Mouse (Mus musculus) limb, embryonic 13.5 days (tissue): ENCODE data around the gene Gm42957. TPM values are rescaled to one million over a fixed set of nuclear protein-coding genes. Genes with fewer than 3 reads are reported as not detected.

Source experiments
- ATAC-seq: fragments of 200-750 bp; cut with Nextera tagmentation; 2 replicates; pipeline ENCODE4 v1.8.0; 2017; ENCODE audit warnings: low read depth, moderate number of reproducible peaks, moderate TSS enrichment; ENCODE audit not compliant: low FRiP score
- H3K27ac ChIP-seq: fragments of 300-500 bp; sonication (generic); 2 replicates; pipeline ENCODE4 v1.5.1; 2015; ENCODE audit warnings: inconsistent platforms, mild to moderate bottlenecking, moderate library complexity
- H3K27me3 ChIP-seq: fragments of 300-500 bp; sonication (generic); 2 replicates; pipeline ENCODE4 v1.6.1; 2015; ENCODE audit warnings: mild to moderate bottlenecking, inconsistent platforms
- H3K36me3 ChIP-seq: fragments of 300-500 bp; sonication (generic); 2 replicates; pipeline ENCODE4 v1.6.1; 2015; ENCODE audit warnings: inconsistent platforms, mild to moderate bottlenecking, moderate library complexity
- H3K4me1 ChIP-seq: fragments of 300-500 bp; sonication (generic); 2 replicates; pipeline ENCODE4 v1.6.1; 2015; ENCODE audit warnings: inconsistent platforms
- H3K4me2 ChIP-seq: fragments of 300-500 bp; sonication (generic); replicated peaks from 2 replicates; pipeline ENCODE4 v1.6.1; 2015; ENCODE audit warnings: inconsistent platforms, mild to moderate bottlenecking, moderate library complexity
- H3K4me3 ChIP-seq: fragments of 300-500 bp; sonication (generic); 2 replicates; pipeline ENCODE4 v1.5.1; 2015; ENCODE audit warnings: moderate library complexity, mild to moderate bottlenecking, inconsistent platforms
- H3K9ac ChIP-seq: fragments of 300-500 bp; sonication (generic); 2 replicates; pipeline ENCODE4 v1.6.1; 2015; ENCODE audit warnings: mild to moderate bottlenecking, inconsistent platforms
- H3K9me3 ChIP-seq: fragments of 300-500 bp; sonication (generic); 2 replicates; pipeline ENCODE4 v1.6.1; 2016; ENCODE audit warnings: inconsistent platforms
- WGBS: fragments of 180-500 bp; shearing (Covaris S2); methylation state at CpG from one replicate; pipeline ENCODE4 v1.1.7; 2015; 5-methylcytosine and 5-hydroxymethylcytosine counted together
- polyA plus RNA-seq: library from polyadenylated mRNA; unstranded; fragments of >200 nt; fragmentation: Nextera tagmentation; extraction: Ambion mirVana; gene quantifications from 2 replicates; pipeline ENCODE4 v1.2.1, GENCODE M21; 2015

The Gm42957 gene
- polyA plus RNA-seq, 1 experiment from 2014 or later, result 0.23 TPM

DNA sequence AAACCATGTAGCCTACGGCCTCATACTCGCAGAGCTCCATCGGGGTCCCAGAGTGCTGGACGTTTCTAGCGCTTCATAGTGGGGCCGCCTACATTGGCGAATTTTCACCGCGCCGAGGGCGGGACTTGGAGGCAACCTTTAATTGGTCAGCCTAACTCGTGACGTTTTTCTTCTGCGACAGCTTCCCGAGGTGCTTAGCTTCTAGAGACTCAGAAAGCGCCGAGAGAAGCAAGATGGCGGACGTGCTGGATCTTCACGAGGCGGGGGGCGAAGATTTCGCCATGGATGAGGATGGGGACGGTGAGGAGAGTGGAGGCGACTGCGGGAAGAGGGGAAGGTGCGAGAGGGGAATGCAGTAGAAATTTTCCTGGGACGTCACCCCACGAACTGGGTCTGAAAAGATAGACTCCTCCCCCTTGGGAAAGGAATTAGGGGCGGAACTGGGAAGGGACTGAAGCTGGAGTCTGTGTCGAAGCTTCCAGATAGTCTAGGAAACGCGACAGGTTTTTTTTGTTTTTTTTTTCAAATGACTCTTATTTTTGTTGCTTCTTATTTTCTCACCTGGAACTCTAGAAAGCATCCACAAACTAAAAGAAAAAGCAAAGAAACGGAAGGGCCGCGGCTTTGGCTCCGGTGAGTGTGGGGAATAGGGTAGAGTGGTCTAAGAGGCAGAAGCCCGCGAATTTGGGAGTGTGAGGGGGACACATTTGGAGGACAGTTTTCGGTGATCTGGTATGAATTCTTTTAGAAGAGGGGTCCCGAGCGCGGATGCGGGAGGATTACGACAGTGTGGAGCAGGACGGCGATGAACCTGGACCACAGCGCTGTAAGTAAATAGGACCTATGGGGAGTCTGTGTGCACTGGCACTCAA, 5.3 kb upstream of the Gm42957 start, which contains the start of gene Rbm8a:
TSS of gene Rbm8a (plus strand) at position 205 of the 872 bp plus-strand sequence.
- ATAC-seq, result peak; percentile 94
- Histone ChIP-seq H3K27me3 (no peaks in the 10 kb centered on the region), H3K27ac (peak within 1 kb of the TSS; percentile 79), H3K9ac (peak within 1 kb of the TSS; percentile 84), H3K4me2 (peak within 1 kb of the TSS; percentile 83), H3K4me1 (peaks cover 22% of the 10 kb centered on the region), H3K4me3 (peak within 1 kb of the TSS; percentile 78), H3K36me3 (peaks cover 42% of the 10 kb centered on the region), H3K9me3 (no peaks in the 10 kb centered on the region)
- 1% methylated on average over 48 of the region's 48 CpGs for WGBS

DNA sequence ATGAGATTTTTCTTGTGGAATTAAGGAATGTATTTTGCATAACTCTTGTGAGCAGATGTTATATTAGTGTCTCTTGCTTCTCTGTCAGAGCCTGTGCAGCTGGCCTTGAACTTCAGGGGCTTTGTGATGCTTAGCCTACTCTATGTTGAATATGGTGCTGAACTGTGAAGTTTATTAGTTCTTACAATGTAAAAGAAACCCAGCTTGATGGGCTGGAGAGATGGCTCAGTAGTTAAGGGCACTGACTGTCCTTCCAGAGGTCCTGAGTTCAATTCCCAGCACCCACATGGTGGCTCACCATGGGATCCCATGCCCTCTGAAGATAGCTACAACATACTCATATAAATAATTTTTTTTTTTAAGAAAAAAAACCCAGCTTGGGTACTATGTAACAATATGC, 3.2 kb upstream of the Gm42957 start:
- Histone ChIP-seq H3K4me1 (peaks cover 35% of the 10 kb centered on the region), H3K9me3 (no peaks in the 10 kb centered on the region), H3K27ac (no peak overlapping the region), H3K9ac (no peak overlapping the region), H3K4me3 (no peak overlapping the region), H3K36me3 (peaks cover 30% of the 10 kb centered on the region), H3K4me2 (no peak overlapping the region), H3K27me3 (no peaks in the 10 kb centered on the region)
- no peak for ATAC-seq

DNA sequence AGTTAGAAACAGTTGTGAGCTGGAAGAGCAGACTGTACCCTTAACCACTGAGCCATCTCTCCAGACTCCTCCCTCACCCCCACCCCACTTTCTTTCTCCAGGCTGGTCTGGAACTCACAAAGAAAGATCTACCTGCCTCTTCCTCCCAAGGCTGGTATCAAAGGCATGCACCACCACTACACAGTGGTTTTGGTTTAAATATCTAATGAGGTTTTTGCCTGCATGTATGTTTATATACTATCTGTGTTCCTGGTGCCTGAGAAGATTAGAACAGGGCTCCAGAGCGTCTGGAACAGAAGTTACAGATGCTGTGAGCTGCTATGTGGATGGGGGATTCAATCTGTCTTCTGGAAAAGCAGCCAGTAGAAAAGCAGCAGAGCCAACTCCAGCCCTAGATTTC, 1.3 kb upstream of the Gm42957 start:
- Histone ChIP-seq H3K27ac (no peak overlapping the region), H3K4me2 (no peak overlapping the region), H3K9ac (no peak overlapping the region), H3K9me3 (peaks cover 2% of the 10 kb centered on the region; the same call in 1 of the 2 replicates), H3K27me3 (no peaks in the 10 kb centered on the region), H3K36me3 (peaks cover 45% of the 10 kb centered on the region), H3K4me1 (peaks cover 35% of the 10 kb centered on the region), H3K4me3 (no peak overlapping the region)
- WGBS, result 63% methylated on average over 1 of the region's 1 CpGs
- no peak for ATAC-seq

DNA sequence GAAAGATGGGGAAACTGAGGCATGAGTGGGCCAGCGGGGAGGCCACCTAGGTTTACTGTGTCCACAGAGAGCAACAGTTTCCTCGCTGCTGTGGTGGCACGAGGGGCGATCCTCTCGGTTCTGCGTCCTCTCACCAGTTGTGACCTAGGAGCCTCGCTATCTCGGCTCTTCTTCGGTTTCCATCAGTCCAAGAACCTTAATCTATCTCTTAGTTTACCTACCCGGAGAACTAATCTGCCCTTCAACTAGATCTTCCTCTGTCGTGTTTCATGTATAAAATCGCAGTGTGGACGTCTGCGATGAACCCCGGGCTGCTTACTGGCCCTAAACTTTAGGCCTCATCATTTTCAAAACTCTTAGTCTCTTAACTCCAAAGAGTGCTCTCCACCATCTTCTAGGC, 632 bp downstream of the Gm42957 start:
- no peak for ATAC-seq
- 10% methylated on average over 15 of the region's 15 CpGs for WGBS
- Histone ChIP-seq H3K9ac (peak overlapping the region; percentile 96), H3K4me3 (peak overlapping the region; percentile 93), H3K27ac (peak overlapping the region; percentile 81), H3K4me2 (peak overlapping the region; percentile 76), H3K27me3 (no peaks in the 10 kb centered on the region), H3K36me3 (peaks cover 58% of the 10 kb centered on the region), H3K4me1 (peaks cover 29% of the 10 kb centered on the region), H3K9me3 (peaks cover 4% of the 10 kb centered on the region; the same call in 1 of the 2 replicates)

DNA sequence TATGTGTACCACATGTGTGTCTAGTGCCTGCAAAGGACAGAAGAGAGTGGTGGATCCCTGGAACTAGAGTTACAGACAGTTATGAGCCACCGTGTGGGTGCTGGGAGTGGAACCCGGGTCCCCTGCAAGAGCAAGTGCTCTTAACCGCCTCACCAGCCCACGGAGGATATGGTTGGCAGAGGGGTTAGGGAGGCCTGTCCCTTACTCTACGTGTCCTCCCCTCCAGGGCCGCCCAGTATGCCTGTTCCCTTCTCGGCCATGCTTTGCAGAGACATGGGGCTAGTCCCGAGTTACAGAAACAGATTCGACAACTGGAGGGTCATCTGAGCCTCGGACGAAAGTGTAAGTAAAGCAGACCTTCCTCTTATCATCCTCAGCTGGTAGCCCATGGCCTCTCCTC, 1.2 kb downstream of the Gm42957 start:
- 61% methylated on average over 11 of the region's 11 CpGs for WGBS
- H3K27me3 ChIP-seq, result no peaks in the 10 kb centered on the region
- H3K9ac ChIP-seq, result peak overlapping the region; percentile 96
- peaks cover 4% of the 10 kb centered on the region; the same call in 1 of the 2 replicates for H3K9me3 ChIP-seq
- H3K4me1 ChIP-seq, result peaks cover 24% of the 10 kb centered on the region
- H3K27ac ChIP-seq, result no peak overlapping the region; the same call in 1 of the 2 replicates
- H3K4me2 ChIP-seq, result peak overlapping the region; percentile 76
- peaks cover 58% of the 10 kb centered on the region for H3K36me3 ChIP-seq
- no peak for ATAC-seq
- peak overlapping the region; percentile 93 for H3K4me3 ChIP-seq

DNA sequence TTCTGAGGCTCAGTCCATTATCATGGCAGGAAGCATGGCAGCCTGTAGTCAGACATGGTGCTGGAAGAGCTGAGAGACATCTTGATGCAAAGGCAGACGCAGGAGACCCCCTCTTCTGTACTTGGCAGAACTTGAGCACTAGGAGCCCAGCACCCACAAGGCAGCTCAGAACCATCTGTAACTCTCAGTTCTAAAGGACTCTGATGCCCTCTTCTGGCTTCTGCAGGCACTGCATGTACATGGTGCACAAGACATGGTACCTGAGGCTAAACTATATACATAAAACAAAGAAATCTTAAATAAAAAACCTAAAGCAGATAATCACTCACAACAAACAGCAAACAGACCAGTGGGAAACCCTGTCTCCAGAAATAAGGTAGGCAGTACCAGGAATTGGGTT, 3.9 kb downstream of the Gm42957 start:
- WGBS, result 85% methylated on average over 1 of the region's 1 CpGs
- H3K27me3 ChIP-seq, result no peaks in the 10 kb centered on the region
- peaks cover 4% of the 10 kb centered on the region; the same call in 1 of the 2 replicates for H3K9me3 ChIP-seq
- peaks cover 24% of the 10 kb centered on the region for H3K4me1 ChIP-seq
- no peak overlapping the region for H3K27ac ChIP-seq
- no peak overlapping the region for H3K9ac ChIP-seq
- peaks cover 59% of the 10 kb centered on the region for H3K36me3 ChIP-seq
- no peak overlapping the region for H3K4me3 ChIP-seq
- H3K4me2 ChIP-seq, result no peak overlapping the region
- ATAC-seq, result no peak

DNA sequence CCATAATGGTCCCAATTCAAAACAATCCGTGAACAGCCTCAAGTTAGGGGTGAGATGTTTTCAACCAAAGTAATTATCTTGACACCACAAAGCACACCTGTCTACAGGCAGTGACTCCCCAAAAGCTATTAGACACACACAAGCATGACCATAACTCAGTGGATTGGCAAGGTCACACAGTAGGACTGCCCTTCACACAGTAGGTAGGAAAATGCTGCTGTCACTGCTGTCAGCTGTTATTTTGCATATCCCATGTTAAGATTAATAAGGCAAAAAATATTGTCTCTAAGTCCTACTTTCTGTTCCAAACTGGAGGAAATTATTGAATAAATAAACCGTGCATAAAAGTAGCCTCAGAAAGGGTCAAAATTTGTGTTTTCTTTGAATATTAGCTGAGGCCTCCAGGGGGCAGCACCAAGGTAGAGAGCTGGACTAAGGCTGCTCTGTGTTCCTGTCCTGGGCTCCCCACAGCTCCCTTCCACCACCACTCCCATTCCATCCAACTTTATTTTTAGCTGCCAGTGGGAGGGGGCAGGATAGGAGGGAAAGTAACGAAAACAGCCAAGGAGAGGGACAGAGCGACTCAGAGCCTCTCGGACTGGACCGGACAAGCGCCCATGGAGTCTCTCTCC, 9.9 kb downstream of the Gm42957 start, which contains the start of gene Itga10:
TSS of gene Itga10 (plus strand) at position 567 of the 632 bp plus-strand sequence.
- H3K27ac ChIP-seq, result no peak within 1 kb of the TSS
- H3K27me3 ChIP-seq, result no peaks in the 10 kb centered on the region
- H3K4me1 ChIP-seq, result peaks cover 3% of the 10 kb centered on the region; the same call in 1 of the 2 replicates
- 67% methylated on average over 7 of the region's 7 CpGs for WGBS
- H3K9ac ChIP-seq, result no peak within 1 kb of the TSS
- H3K9me3 ChIP-seq, result no peaks in the 10 kb centered on the region
- H3K4me2 ChIP-seq, result peak within 1 kb of the TSS; percentile 5
- peak; percentile 74; the same call in 1 of the 2 replicates for ATAC-seq
- peaks cover 53% of the 10 kb centered on the region for H3K36me3 ChIP-seq
- 0 out of 2 replicates have a peak within 1 kb of the TSS, but pooled peaks have one; percentile 16 for H3K4me3 ChIP-seq

DNA sequence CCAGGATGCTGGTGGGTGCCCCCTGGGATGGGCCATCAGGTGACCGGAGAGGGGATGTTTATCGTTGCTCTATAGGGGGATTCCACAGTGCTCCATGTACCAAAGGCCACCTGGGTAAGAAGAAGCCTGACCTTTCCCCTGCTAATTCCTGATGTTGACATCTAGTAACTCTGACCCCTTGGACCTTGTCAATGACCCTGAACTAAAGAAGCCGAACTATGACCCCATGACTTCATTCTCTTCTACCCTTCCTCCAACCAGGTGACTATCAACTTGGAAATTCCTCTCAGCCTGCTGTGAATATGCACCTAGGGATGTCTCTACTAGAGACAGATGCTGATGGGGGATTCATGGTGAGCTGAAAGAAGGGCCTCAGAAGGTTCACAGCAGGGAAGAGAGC, 12.1 kb downstream of the Gm42957 start:
- 80% methylated on average over 3 of the region's 3 CpGs for WGBS
- Histone ChIP-seq H3K4me2 (no peak overlapping the region), H3K4me3 (no peak overlapping the region), H3K36me3 (peaks cover 35% of the 10 kb centered on the region), H3K4me1 (peaks cover 3% of the 10 kb centered on the region; the same call in 1 of the 2 replicates), H3K27ac (no peak overlapping the region), H3K27me3 (no peaks in the 10 kb centered on the region), H3K9me3 (no peaks in the 10 kb centered on the region), H3K9ac (no peak overlapping the region)
- ATAC-seq, result no peak

DNA sequence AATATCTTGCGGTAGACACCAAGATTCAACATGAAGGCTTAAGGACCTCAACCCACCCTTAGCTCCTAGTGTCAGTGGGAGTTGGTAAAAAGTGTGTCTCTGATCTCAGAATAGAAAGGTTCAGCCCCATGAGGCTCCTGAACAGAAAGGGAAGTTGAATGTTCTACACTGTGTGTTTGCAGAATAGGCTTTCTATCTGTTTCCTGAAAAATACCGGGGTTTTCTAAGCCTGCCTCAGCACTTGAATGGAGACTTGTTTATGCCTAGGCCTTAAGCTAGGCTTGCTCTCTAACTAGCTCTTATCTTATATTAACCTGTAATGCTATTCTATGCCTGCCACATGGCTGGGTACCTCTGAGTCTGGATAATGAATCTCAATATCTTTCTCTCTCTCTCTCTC, 25.6 kb downstream of the Gm42957 start:
- H3K4me3 ChIP-seq, result no peak overlapping the region
- H3K4me2 ChIP-seq, result no peak overlapping the region
- no peaks in the 10 kb centered on the region for H3K27me3 ChIP-seq
- WGBS, result 88% methylated on average over 2 of the region's 2 CpGs
- H3K27ac ChIP-seq, result no peak overlapping the region
- H3K9ac ChIP-seq, result no peak overlapping the region
- no peak for ATAC-seq
- H3K4me1 ChIP-seq, result peaks cover 16% of the 10 kb centered on the region
- H3K9me3 ChIP-seq, result no peaks in the 10 kb centered on the region
- H3K36me3 ChIP-seq, result peaks cover 19% of the 10 kb centered on the region

DNA sequence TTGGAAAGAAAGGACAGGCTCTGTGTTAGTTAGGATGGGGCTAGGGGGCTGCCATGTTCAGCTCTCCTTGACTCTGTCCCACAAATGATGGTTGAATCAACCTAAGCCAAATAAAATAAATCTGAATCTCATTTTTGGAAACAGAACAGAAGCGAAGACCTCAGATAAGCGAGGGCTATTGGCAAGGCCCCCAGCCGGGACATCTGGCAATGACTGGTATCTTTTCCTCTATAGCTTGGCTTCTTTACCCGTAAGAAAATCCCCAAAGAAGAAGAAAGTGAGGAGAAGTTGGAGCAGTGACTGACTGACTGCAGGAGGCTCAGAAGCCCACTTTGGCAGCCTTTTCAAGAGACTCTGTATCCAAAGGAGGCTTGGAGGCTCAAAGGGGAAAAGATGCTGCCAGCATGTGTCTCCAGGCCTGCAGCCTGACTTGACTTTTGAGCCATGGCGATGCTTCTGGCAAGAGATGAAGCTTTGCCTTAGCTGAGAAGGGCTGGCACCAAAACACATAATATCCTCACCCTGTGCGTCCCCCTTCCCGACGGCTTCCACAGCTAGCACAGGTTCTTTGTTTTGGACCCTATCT, 27.6 kb downstream of the Gm42957 start:
- Histone ChIP-seq H3K27me3 (no peaks in the 10 kb centered on the region), H3K4me2 (peak overlapping the region; percentile 63), H3K36me3 (peaks cover 6% of the 10 kb centered on the region; the same call in 1 of the 2 replicates), H3K9ac (peak overlapping the region; percentile 50; the same call in 1 of the 2 replicates), H3K27ac (peak overlapping the region; percentile 86), H3K4me3 (peak overlapping the region; percentile 31), H3K9me3 (no peaks in the 10 kb centered on the region), H3K4me1 (peaks cover 16% of the 10 kb centered on the region)
- no peak; the same call in 1 of the 2 replicates for ATAC-seq
- 42% methylated on average over 8 of the region's 8 CpGs for WGBS

DNA sequence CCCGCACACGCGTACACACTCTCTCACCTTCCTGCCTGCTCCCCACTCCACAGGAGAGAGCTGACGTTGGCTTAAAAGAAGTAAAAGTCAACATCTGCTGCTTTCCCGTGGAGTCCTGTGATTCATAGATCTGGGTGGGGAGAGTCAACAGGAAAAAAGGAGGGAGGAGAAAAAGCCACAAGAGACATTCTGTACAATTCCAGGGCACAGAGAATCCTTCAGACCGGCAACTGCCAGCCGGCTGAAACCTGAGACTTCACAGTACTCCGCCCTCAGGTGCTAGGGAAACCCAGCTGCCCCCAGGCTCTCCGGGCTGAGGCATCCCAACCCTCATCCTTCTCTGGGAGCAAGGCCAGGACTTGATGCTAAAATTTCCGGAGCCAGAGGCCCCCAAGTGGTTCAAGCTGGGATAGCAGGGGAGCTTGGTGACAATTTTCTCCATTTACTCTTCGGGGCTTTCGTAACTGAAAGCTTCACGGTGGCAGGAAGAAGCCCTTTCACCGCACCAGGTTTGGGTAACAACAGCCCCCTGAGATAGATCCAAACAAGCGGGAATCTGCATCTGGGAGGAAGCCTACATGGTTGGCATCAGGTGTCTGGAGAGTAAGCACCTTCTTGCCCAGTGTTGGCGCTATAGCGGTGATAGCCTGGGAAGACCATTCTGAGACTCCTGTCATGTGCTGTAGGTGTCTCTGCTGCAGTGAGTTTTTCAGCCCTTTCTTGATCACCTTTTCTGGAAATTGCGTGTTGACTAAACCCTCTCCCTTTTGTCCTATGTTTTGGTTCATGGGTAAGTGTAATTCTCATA, 28.4 kb downstream of the Gm42957 start:
- Histone ChIP-seq H3K27ac (peak overlapping the region; percentile 86), H3K27me3 (no peaks in the 10 kb centered on the region), H3K36me3 (peaks cover 3% of the 10 kb centered on the region; the same call in 1 of the 2 replicates), H3K4me2 (peak overlapping the region; percentile 63), H3K9ac (no peak overlapping the region; the same call in 1 of the 2 replicates), H3K4me1 (peaks cover 16% of the 10 kb centered on the region), H3K9me3 (no peaks in the 10 kb centered on the region), H3K4me3 (peak overlapping the region; percentile 31)
- peak; percentile 92 for ATAC-seq
- 6% methylated on average over 17 of the region's 18 CpGs for WGBS
